Mouse (Mus musculus): ENCODE data around the gene Tlx2. TPM values are rescaled to one million over a fixed set of nuclear protein-coding genes. Genes with fewer than 3 reads are reported as not detected.
A peak's percentile ranks its signal among the peaks of the same experiment; 100 is the strongest.

Gene Tlx2
- polyA plus RNA-seq, 1 experiment from 2014 or later = 0.12 TPM

DNA sequence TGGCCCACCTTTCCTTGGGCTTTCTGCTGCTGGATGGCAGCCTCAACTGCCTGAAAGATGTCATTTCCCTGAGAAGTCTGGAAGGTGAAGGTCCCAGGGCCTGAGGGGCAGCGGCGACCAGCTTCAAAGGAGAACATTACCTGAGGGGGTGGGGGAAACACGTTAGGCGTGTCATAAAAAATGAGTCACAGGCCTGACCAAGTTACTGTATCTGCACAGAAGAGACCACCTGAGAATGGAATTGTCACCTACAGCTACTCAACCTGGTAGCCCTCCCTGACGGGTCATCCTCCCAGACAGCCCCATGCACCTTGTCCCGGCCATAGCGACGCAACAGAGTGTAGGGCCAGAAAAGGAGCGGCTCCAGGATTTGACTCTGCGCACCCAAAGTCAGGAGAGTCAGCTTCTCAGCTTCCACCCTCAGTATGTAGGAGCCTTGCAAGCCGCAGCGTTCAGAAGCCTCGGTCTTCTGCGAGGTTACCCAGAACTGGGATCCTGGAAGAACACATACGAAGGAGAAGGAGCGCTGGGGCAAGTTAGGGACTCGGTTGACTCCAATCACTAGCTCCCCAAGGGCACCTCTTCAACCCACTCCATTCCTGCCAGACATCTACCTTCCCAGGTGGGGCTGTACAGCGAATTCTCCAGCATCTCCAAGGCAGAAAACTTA lies 38.0 kb downstream of the Tlx2 start:
- H3K36me3 ChIP-seq (ENCODE audit: insufficient read depth, low read length) = no peaks in the 10 kb centered on the region
- ATAC-seq (replicated peaks; ENCODE audit: low FRiP score, low read depth) (no peak), DNase-seq (ENCODE audit: low spot score) (no peak)
- H3K27me3 ChIP-seq (ENCODE audit: insufficient read depth, low read length) = no peaks in the 10 kb centered on the region
- no peak overlapping the region for H3K9ac ChIP-seq (ENCODE audit: low read depth, low read length)
- peaks cover 3% of the 10 kb centered on the region; the same call in 1 of the 2 replicates for H3K4me1 ChIP-seq (replicated peaks; ENCODE audit: insufficient read depth, low read length)
- no peak for TF ChIP-seq CTCF (IDR thresholded peaks at IDR 0.05; ENCODE audit: low read depth)
- H3K4me2 ChIP-seq (ENCODE audit: low read length) = peak overlapping the region; percentile 82
- no peak overlapping the region for H3K27ac ChIP-seq
- no peaks in the 10 kb centered on the region for H3K9me3 ChIP-seq (replicated peaks; ENCODE audit: low read length)
- WGBS = 43% methylated on average over 18 of the region's 18 CpGs
- H3K4me3 ChIP-seq (replicated peaks; ENCODE audit: low read depth, low read length) = peak overlapping the region; percentile 64

DNA sequence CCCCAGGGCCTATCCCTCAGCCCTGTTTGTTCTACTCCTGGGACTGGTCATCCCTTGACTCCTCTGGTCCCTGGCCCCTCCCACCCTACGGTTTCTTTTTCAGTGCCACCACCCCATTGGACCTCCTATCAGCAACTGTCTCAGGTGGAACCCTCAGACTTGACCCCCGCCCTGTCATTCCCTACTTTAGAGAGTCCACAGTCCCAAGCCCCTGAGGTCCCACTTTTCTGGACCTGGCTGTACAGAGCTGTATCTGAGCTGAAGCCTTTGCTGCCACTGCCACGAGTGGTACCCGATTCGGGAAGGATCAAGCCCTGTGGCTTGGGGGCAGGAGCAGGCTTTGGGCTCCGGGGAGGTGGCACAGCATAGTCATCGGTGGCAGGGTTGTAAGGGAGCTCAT lies 39.0 kb downstream of the Tlx2 start:
- WGBS = 77% methylated on average over 7 of the region's 7 CpGs
- no peak for DNase-seq (ENCODE audit: low spot score)
- Histone ChIP-seq H3K4me1 (replicated peaks; ENCODE audit: insufficient read depth, low read length) (peaks cover 3% of the 10 kb centered on the region; the same call in 1 of the 2 replicates), H3K9me3 (replicated peaks; ENCODE audit: low read length) (no peaks in the 10 kb centered on the region), H3K36me3 (ENCODE audit: insufficient read depth, low read length) (no peaks in the 10 kb centered on the region), H3K27me3 (ENCODE audit: insufficient read depth, low read length) (no peaks in the 10 kb centered on the region), H3K9ac (ENCODE audit: low read depth, low read length) (no peak overlapping the region), H3K4me3 (replicated peaks; ENCODE audit: low read depth, low read length) (no peak overlapping the region), H3K4me2 (ENCODE audit: low read length) (no peak overlapping the region), H3K27ac (no peak overlapping the region)
- no peak for ATAC-seq (replicated peaks; ENCODE audit: low FRiP score, low read depth)
- no peak for TF ChIP-seq CTCF (IDR thresholded peaks at IDR 0.05; ENCODE audit: low read depth)

DNA sequence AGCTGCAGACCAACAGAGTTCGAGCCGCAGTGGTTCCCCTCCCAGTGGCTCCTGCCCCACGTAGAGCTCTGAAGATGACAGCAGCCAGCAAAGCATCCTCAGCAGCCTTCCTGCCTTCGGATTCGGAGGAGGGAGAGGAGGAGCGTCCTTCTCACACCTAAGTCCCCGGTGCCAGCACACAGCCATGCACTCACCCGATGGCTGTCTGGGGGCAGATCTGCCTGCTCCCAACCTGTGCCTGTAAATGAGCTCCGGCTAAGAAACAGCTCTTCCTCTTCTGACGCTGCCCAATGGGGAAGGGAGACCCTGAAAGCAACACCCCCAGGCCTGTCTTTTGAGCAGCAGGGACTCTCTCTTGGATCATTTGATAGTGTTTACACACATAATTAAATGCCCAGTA lies 40.3 kb downstream of the Tlx2 start:
- no peak overlapping the region for H3K9ac ChIP-seq (ENCODE audit: low read depth, low read length)
- no peaks in the 10 kb centered on the region for H3K36me3 ChIP-seq (ENCODE audit: insufficient read depth, low read length)
- H3K27me3 ChIP-seq (ENCODE audit: insufficient read depth, low read length) = no peaks in the 10 kb centered on the region
- DNase-seq (ENCODE audit: low spot score) (no peak), ATAC-seq (replicated peaks; ENCODE audit: low FRiP score, low read depth) (no peak)
- WGBS = 36% methylated on average over 10 of the region's 10 CpGs
- TF ChIP-seq CTCF (IDR thresholded peaks at IDR 0.05; ENCODE audit: low read depth) = no peak
- H3K4me2 ChIP-seq (ENCODE audit: low read length) = no peak overlapping the region
- H3K4me3 ChIP-seq (replicated peaks; ENCODE audit: low read depth, low read length) = no peak overlapping the region
- H3K9me3 ChIP-seq (replicated peaks; ENCODE audit: low read length) = no peaks in the 10 kb centered on the region
- H3K27ac ChIP-seq = no peak overlapping the region
- H3K4me1 ChIP-seq (replicated peaks; ENCODE audit: insufficient read depth, low read length) = 0 out of 2 replicates have a peak, but pooled peaks cover 3% of the 10 kb centered on the region

DNA sequence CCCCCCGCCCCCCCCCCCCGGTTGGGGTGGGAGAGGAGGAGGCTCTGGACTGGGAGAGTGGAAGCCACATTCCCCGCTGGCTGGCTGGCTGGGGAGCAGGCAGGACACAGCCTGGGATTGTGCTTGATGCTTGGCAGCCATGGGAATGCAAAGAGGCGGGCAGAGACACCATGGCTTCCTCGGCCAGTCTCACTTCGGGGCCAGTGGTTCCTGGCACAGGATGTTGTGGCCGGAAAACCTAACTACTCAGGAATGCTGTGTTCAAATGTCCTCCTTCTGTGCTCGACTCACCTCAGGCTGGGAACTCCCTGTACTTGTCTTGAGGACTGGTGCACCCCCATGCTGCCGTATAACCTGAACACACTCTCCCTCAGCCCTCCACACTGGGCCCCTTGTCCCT lies 42.4 kb downstream of the Tlx2 start:
- WGBS = 60% methylated on average over 7 of the region's 9 CpGs
- no peaks in the 10 kb centered on the region for H3K27me3 ChIP-seq (ENCODE audit: insufficient read depth, low read length)
- H3K9ac ChIP-seq (ENCODE audit: low read depth, low read length) = no peak overlapping the region
- H3K27ac ChIP-seq = no peak overlapping the region
- H3K4me3 ChIP-seq (replicated peaks; ENCODE audit: low read depth, low read length) = no peak overlapping the region
- H3K4me2 ChIP-seq (ENCODE audit: low read length) = no peak overlapping the region
- ATAC-seq (replicated peaks; ENCODE audit: low FRiP score, low read depth) (no peak), DNase-seq (ENCODE audit: low spot score) (no peak)
- 0 out of 2 replicates have a peak, but pooled peaks cover 3% of the 10 kb centered on the region for H3K4me1 ChIP-seq (replicated peaks; ENCODE audit: insufficient read depth, low read length)
- no peaks in the 10 kb centered on the region for H3K9me3 ChIP-seq (replicated peaks; ENCODE audit: low read length)
- TF ChIP-seq CTCF (IDR thresholded peaks at IDR 0.05; ENCODE audit: low read depth) = no peak
- no peaks in the 10 kb centered on the region for H3K36me3 ChIP-seq (ENCODE audit: insufficient read depth, low read length)

DNA sequence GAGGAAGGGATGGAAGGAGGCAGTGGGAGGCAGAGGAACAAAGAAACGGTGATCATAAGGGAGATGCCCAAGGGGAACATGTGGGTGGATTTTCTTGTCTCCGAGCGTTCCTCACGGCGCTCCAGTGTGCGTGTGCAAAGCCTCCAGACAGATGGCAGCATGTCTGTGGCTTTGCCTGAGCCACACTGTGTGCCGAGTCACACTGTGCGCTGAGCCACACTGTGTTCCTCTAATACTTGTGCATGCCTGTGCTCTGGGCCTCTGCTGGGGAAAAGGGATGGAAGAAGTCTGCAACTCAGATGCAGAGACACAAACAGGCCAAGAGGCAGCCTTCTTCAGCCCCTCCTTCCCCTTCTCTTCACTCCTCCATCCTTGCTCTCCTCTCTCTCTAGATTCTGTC lies 42.8 kb downstream of the Tlx2 start:
- H3K27ac ChIP-seq = no peak overlapping the region
- no peaks in the 10 kb centered on the region for H3K36me3 ChIP-seq (ENCODE audit: insufficient read depth, low read length)
- DNase-seq (ENCODE audit: low spot score) (no peak), ATAC-seq (replicated peaks; ENCODE audit: low FRiP score, low read depth) (no peak)
- H3K9ac ChIP-seq (ENCODE audit: low read depth, low read length) = no peak overlapping the region
- no peak overlapping the region for H3K4me2 ChIP-seq (ENCODE audit: low read length)
- no peaks in the 10 kb centered on the region for H3K9me3 ChIP-seq (replicated peaks; ENCODE audit: low read length)
- H3K4me1 ChIP-seq (replicated peaks; ENCODE audit: insufficient read depth, low read length) = 0 out of 2 replicates have a peak, but pooled peaks cover 3% of the 10 kb centered on the region
- no peaks in the 10 kb centered on the region for H3K27me3 ChIP-seq (ENCODE audit: insufficient read depth, low read length)
- H3K4me3 ChIP-seq (replicated peaks; ENCODE audit: low read depth, low read length) = no peak overlapping the region
- TF ChIP-seq CTCF (IDR thresholded peaks at IDR 0.05; ENCODE audit: low read depth) = no peak
- 80% methylated on average over 8 of the region's 8 CpGs for WGBS

DNA sequence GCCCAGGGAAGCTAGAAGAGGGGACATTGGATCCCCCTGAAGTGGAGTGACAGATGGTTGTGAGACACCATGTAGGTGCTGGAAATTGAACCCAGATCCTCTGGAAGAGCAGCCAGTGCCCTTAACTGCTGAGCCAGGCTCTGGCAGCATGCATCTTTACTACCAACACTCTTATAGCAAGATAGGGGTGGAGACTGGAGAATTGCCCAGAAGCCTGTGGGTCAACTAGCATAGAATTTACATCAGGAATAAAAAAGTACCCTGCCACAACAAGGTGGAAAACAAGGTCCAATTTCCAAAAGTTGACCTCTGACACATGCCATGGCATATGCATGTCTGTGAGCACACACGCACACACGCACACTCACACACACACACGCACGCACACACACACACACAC lies 44.9 kb downstream of the Tlx2 start:
- WGBS = 98% methylated on average over 4 of the region's 4 CpGs

More for the DNA sequence above, 44.9 kb downstream of the Tlx2 start:
- Histone ChIP-seq H3K9ac (ENCODE audit: low read depth, low read length) (no peak overlapping the region), H3K27ac (no peak overlapping the region), H3K27me3 (ENCODE audit: insufficient read depth, low read length) (no peaks in the 10 kb centered on the region), H3K4me1 (replicated peaks; ENCODE audit: insufficient read depth, low read length) (no peaks in the 10 kb centered on the region), H3K9me3 (replicated peaks; ENCODE audit: low read length) (no peaks in the 10 kb centered on the region), H3K36me3 (ENCODE audit: insufficient read depth, low read length) (no peaks in the 10 kb centered on the region), H3K4me3 (replicated peaks; ENCODE audit: low read depth, low read length) (no peak overlapping the region), H3K4me2 (ENCODE audit: low read length) (no peak overlapping the region)
- ATAC-seq (replicated peaks; ENCODE audit: low FRiP score, low read depth) (no peak), DNase-seq (ENCODE audit: low spot score) (no peak)
- TF ChIP-seq CTCF (IDR thresholded peaks at IDR 0.05; ENCODE audit: low read depth) = no peak

All from kidney, postnatal 0 days (tissue).